Mouse (Mus musculus) heart, postnatal 0 days (tissue): ENCODE data around the gene Upf1.

Experiments used
- CTCF ChIP-seq: IDR thresholded peaks from 2 replicates; pipeline ENCODE4 v1.5.1; 2016; ENCODE audit warnings: antibody characterized with exemption, control low read depth, low read depth
- EP300 ChIP-seq: IDR thresholded peaks from 2 replicates; pipeline ENCODE4 v1.6.1; 2016; ENCODE audit warnings: antibody characterized with exemption, low read depth

DNA sequence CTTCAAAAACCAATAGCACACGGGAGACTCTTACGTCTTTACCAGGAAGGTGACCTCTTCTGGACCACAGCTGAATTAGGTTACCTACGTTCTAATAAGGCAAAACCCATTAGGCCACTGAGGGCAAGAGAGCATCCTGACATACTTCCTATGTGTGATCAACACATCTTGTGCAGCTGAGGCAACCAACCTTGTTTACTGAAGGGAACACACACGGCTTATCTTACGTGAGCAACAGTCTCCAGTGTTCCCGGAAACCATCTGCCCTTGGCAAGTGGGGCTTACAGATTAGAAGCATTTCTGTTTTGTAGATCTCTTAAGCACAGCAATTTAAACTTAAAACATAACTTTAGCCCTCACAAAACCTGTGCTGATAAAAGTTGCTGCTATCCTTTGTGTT lies 25.6 kb downstream of the Upf1 start:
- TF ChIP-seq CTCF (no peak), EP300 (no peak)
